Mouse (Mus musculus) liver, adult 2 months (tissue): ENCODE results near the gene Nipbl. TPM values are rescaled to one million over a fixed set of nuclear protein-coding genes. Genes with fewer than 3 reads are reported as not detected.

Experiments
- DNase-seq: peaks from one replicate; pipeline ENCODE4 v3.0.0-alpha.2; 2011; ENCODE audit warnings: low read depth, low spot score; ENCODE audit errors: extremely low read depth
- H3K27ac ChIP-seq: fragments of 200-500 bp; replicated peaks from 2 replicates; pipeline ENCODE4 v1.5.1; 2012; ENCODE audit warnings: low read depth, mild to moderate bottlenecking, control low read depth, inconsistent platforms, low read length; ENCODE audit not compliant: insufficient read depth
- H3K27me3 ChIP-seq: fragments of 200-500 bp; 2 replicates; pipeline ENCODE4 v1.6.1; 2012; ENCODE audit warnings: mild to moderate bottlenecking, moderate library complexity, low read length, inconsistent platforms; ENCODE audit not compliant: control insufficient read depth, insufficient read depth
- H3K36me3 ChIP-seq: fragments of 200-500 bp; 2 replicates; pipeline ENCODE4 v1.6.1; 2012; ENCODE audit warnings: low read length, inconsistent platforms; ENCODE audit not compliant: control insufficient read depth, insufficient read depth
- H3K4me1 ChIP-seq: fragments of 200-500 bp; 2 replicates; pipeline ENCODE4 v1.6.1; 2011; ENCODE audit warnings: low read length; ENCODE audit not compliant: control insufficient read depth, insufficient read depth
- H3K4me3 ChIP-seq: fragments of 200-500 bp; 2 replicates; pipeline ENCODE4 v1.5.1; 2011; ENCODE audit warnings: low read depth, mild to moderate bottlenecking, control low read depth, low read length, moderate library complexity; ENCODE audit not compliant: insufficient read depth
- H3K79me2 ChIP-seq: fragments of 200-500 bp; 2 replicates; pipeline ENCODE4 v1.6.1; 2012; ENCODE audit warnings: inconsistent platforms, mild to moderate bottlenecking, low read length, moderate library complexity; ENCODE audit not compliant: control insufficient read depth, insufficient read depth
- H3K9ac ChIP-seq: fragments of 200-500 bp; 2 replicates; pipeline ENCODE4 v1.6.1; 2012; ENCODE audit warnings: low read depth, mild to moderate bottlenecking, control low read depth, inconsistent platforms, low read length
- CTCF ChIP-seq: fragments of 200-500 bp; IDR thresholded peaks from 2 replicates; pipeline ENCODE4 v1.5.1; 2011; ENCODE audit warnings: low read depth, low read length, control low read depth
- POLR2A ChIP-seq: fragments of 200-500 bp; IDR thresholded peaks from 2 replicates; pipeline ENCODE4 v1.6.1; 2011; ENCODE audit warnings: low read length, control low read depth; ENCODE audit not compliant: insufficient read depth; ENCODE audit errors: extremely low read depth
- WGBS: fragments of 180-500 bp; shearing (Covaris S2); methylation state at CpG from one replicate; pipeline ENCODE4 v1.1.7; 2018; 5-methylcytosine and 5-hydroxymethylcytosine counted together
- polyA plus RNA-seq: library from polyadenylated mRNA; depleted of rRNA; stranded (reverse); fragments of >200 nt; gene quantifications from 2 replicates; pipeline ENCODE4 v1.2.3, GENCODE M21; 2012
- total RNA-seq: library from RNA; depleted of rRNA; stranded (reverse); fragments of >200 nt; gene quantifications from 2 replicates; pipeline ENCODE4 v1.2.3, GENCODE M21; 2014

The Nipbl gene
- total and polyA plus RNA-seq, 2 experiments, result 1.9 to 17.5 TPM

GRCm38 (mm10) chr15:8340596-8340995 lies 103.7 kb downstream of the Nipbl start:
- no peak overlapping the region for H3K27ac ChIP-seq
- 81% methylated on average over 4 of the region's 4 CpGs for WGBS
- no peak overlapping the region for H3K4me3 ChIP-seq
- TF ChIP-seq POLR2A (no peak), CTCF (no peak)
- H3K36me3 ChIP-seq, result peaks cover 38% of the 10 kb centered on the region
- no peaks in the 10 kb centered on the region for H3K79me2 ChIP-seq
- H3K27me3 ChIP-seq, result no peaks in the 10 kb centered on the region
- no peaks in the 10 kb centered on the region for H3K4me1 ChIP-seq
- H3K9ac ChIP-seq, result no peak overlapping the region
- peak; percentile 29 for DNase-seq

GRCm38 (mm10) chr15:8331547-8331946 lies 112.7 kb downstream of the Nipbl start:
- no peak overlapping the region for H3K9ac ChIP-seq
- WGBS, result 97% methylated on average over 3 of the region's 3 CpGs
- TF ChIP-seq CTCF, result no peak
- no peak for TF ChIP-seq POLR2A

GRCm38 (mm10) chr15:8325629-8326028 lies 118.6 kb downstream of the Nipbl start:
- no peak overlapping the region for H3K9ac ChIP-seq
- WGBS, result 95% methylated on average over 2 of the region's 2 CpGs
- DNase-seq, result no peak
- no peak for TF ChIP-seq POLR2A
- no peak for TF ChIP-seq CTCF
- H3K36me3 ChIP-seq, result peaks cover 47% of the 10 kb centered on the region
- no peaks in the 10 kb centered on the region for H3K79me2 ChIP-seq
- peaks cover 5% of the 10 kb centered on the region; the same call in 1 of the 2 replicates for H3K4me1 ChIP-seq
- no peak overlapping the region for H3K4me3 ChIP-seq
- no peaks in the 10 kb centered on the region for H3K27me3 ChIP-seq
- no peak overlapping the region for H3K27ac ChIP-seq

More at GRCm38 (mm10) chr15:8331547-8331946, 112.7 kb downstream of the Nipbl start:
- Histone ChIP-seq H3K27ac (no peak overlapping the region), H3K4me1 (no peaks in the 10 kb centered on the region), H3K79me2 (no peaks in the 10 kb centered on the region), H3K36me3 (peaks cover 45% of the 10 kb centered on the region), H3K4me3 (no peak overlapping the region), H3K27me3 (no peaks in the 10 kb centered on the region)
- no peak for DNase-seq

- H3K9ac ChIP-seq, result no peak overlapping the region
- no peak for TF ChIP-seq CTCF
- 96% methylated on average over 2 of the region's 2 CpGs for WGBS
- H3K4me1 ChIP-seq, result peaks cover 5% of the 10 kb centered on the region; the same call in 1 of the 2 replicates
- H3K27ac ChIP-seq, result no peak overlapping the region
- H3K79me2 ChIP-seq, result no peaks in the 10 kb centered on the region
- peaks cover 49% of the 10 kb centered on the region for H3K36me3 ChIP-seq
- H3K27me3 ChIP-seq, result no peaks in the 10 kb centered on the region
- no peak overlapping the region for H3K4me3 ChIP-seq
- no peak for DNase-seq
Measured at GRCm38 (mm10) chr15:8324833-8325232, 119.4 kb downstream of the Nipbl start.

- DNase-seq, result peak; percentile 91
- Histone ChIP-seq H3K9ac (no peak overlapping the region), H3K4me1 (peaks cover 5% of the 10 kb centered on the region; the same call in 1 of the 2 replicates), H3K4me3 (no peak overlapping the region), H3K27ac (no peak overlapping the region; the same call in 1 of the 2 replicates), H3K79me2 (no peaks in the 10 kb centered on the region), H3K27me3 (no peaks in the 10 kb centered on the region), H3K36me3 (peaks cover 47% of the 10 kb centered on the region)
- 24% methylated on average over 4 of the region's 4 CpGs for WGBS
- no peak for TF ChIP-seq CTCF
- TF ChIP-seq POLR2A, result no peak
Measured at GRCm38 (mm10) chr15:8324061-8324460, 120.2 kb downstream of the Nipbl start.

- 99% methylated on average over 5 of the region's 5 CpGs for WGBS
- Histone ChIP-seq H3K79me2 (no peaks in the 10 kb centered on the region), H3K36me3 (peaks cover 44% of the 10 kb centered on the region), H3K9ac (no peak overlapping the region), H3K4me1 (peaks cover 5% of the 10 kb centered on the region; the same call in 1 of the 2 replicates), H3K27ac (no peak overlapping the region), H3K27me3 (no peaks in the 10 kb centered on the region), H3K4me3 (no peak overlapping the region)
- DNase-seq, result no peak
- TF ChIP-seq CTCF (no peak), POLR2A (no peak)
Measured at GRCm38 (mm10) chr15:8321491-8321890, 122.8 kb downstream of the Nipbl start.
